Mouse (Mus musculus) retina, postnatal 7 days (tissue): ENCODE measurements around the gene Cyth4.

Experiments used
- DNase-seq: peaks from one replicate; pipeline ENCODE4 v3.0.0-alpha.2; 2012; ENCODE audit warnings: low read depth, low spot score

Gene Cyth4

GRCm38 (mm10) chr15:78596914-78597313 is at the start of gene Cyth4:
Gene Cyth4, plus strand, starts transcription at chr15:78597047.
- DNase-seq = no peak

- no peak for DNase-seq
Measured at GRCm38 (mm10) chr15:78547415-78548335, 49.2 kb upstream of the Cyth4 start.

DNA sequence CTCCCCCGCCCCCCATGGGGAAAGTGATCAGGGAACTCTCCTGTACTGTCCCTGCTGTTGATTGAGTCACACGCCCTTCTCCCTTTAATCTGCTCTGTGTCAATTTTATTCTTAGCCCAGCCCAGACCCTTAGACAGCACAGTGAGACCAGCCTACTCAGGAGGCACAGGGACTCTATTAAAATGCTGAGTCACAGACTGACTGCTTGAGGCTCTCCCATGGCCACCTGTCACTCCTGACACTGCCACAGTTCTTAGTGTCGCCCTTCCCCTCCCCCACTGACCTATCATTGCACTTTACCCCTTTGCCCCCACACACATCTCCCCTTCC is 48.5 kb upstream of the Cyth4 start:
- no peak for DNase-seq

GRCm38 (mm10) chr15:78548711-78549110 is 48.1 kb upstream of the Cyth4 start:
- no peak for DNase-seq

- DNase-seq = no peak
Measured at GRCm38 (mm10) chr15:78549189-78549734, 47.6 kb upstream of the Cyth4 start.

- DNase-seq = no peak
Measured at GRCm38 (mm10) chr15:78554545-78555313, 42.1 kb upstream of the Cyth4 start.

- no peak for DNase-seq
Measured at GRCm38 (mm10) chr15:78557693-78558535, 38.9 kb upstream of the Cyth4 start.

DNA sequence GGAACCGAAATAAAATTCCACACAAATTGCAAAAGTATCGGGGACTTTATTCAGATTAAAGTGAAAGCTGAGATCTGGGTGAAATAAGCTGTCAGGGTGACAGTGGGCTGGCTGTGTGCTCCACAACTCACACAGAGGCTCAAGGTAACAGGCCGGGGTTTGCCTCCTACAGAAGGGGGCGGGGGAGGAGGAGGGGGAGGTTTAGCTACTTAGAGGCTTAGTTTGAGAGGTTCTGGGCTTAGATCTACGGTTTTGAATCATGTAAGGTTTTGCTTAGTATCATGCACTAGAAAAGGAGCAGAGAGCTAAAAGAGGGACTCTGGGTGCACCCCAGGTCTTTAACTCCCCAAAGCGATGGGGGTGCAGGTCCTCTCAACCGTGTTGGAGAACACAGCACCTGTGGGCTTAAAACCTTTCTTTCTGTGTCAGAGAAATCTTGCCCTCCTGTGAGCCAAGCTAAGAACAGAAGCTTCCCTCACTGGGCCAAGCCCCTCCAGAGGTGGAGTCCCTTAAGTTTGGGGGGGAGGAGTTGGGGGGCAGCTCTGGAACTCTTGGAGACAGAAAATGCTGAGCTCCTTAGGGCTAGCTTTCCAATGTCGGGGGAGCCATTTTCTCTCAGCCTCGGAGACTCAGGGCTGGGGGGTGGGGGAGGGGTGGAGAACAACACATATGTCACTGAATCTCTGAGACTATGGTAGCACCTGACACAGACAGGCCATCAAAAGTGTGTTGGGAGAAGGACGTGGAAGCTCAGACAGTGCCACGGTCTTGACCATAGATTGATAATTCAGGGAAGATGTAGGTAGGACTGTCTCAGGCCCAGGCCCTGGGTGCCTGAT is 37.5 kb upstream of the Cyth4 start:
- DNase-seq = no peak

- no peak for DNase-seq
Measured at GRCm38 (mm10) chr15:78563344-78563743, 33.5 kb upstream of the Cyth4 start.

DNA sequence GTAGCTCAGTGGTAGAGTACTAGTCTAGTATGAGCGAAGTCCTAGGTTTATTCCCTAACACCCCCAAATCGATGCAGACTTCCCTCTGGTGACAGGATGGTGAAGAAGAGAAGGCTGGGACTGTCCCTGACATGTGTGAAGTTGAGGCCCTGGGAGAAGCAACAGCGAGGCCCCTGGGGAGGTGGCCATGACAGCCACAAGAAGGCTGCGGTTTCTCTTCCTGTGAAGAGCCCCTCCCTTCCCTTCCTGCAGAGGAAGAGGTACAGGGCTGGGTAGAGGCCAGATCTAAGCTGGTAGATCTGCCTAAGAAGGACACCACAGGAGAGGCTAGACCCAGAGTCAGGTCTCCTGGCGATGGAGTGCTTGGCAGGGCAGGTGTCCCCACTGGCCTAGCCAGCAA is 32.9 kb upstream of the Cyth4 start:
- DNase-seq = no peak

- no peak for DNase-seq
Measured at GRCm38 (mm10) chr15:78564764-78565435, 31.9 kb upstream of the Cyth4 start.

DNA sequence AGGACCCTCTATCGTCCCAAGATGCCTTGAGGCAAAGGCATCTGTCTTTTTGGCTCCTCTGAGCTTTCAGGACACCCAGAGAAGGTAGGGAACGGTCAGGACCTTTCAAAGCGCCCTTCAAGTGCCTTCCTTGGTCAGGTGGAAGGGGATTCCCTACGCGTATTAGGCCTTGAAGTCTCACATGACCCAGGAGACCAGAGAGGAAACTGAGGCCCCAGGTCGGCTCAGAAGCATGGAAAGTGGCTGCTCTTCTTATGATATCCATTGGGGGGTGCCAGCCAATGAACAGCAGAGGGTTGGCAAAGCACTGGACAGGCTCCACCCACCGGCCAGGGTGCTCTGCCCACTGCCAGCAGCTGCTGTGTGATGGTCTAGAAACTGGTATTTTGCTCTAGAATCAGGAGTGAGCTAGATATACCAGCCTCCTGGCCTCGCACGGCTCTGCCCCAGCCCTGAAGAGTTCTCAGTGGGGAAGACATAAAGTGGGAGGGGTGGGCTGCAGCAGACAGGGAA is 29.2 kb upstream of the Cyth4 start:
- no peak for DNase-seq

DNA sequence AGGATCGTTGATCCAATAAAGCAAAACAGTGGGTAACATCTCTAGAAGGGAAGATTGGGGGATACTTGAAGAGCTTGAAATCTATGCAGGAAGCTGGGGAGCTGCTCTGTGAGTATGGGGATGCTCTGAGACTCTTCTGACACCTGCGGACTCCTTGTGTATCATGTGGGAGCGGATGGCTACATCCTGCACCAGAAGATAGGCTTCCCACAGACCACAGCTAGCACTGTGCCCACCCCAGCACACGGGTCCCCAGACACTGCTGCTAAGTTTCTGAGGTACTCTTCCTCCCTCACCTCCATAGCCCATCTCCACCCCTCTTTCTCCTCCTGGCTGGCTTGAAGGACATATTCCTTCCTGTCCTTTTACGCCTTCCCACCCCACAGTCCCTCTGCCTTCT is 26.7 kb upstream of the Cyth4 start:
- no peak for DNase-seq

GRCm38 (mm10) chr15:78571554-78572269 is 25.1 kb upstream of the Cyth4 start:
- DNase-seq = no peak

DNA sequence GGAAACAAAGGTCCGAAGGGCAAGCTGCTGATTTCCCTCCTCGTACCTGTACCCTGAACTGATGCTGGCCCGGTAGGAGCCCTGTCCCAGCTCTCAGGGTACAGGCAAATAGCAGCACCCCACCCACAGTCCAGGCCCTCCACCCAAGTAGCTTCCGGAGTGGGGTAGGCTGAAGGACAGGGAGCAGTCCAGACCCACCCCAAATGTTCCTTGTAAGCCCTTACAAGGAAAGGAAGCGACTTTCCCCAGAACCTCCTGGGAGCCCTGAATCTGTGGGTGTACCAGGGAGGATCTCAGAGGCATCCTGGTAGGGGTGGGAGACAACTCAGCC is 24.6 kb upstream of the Cyth4 start:
- DNase-seq = no peak

DNA sequence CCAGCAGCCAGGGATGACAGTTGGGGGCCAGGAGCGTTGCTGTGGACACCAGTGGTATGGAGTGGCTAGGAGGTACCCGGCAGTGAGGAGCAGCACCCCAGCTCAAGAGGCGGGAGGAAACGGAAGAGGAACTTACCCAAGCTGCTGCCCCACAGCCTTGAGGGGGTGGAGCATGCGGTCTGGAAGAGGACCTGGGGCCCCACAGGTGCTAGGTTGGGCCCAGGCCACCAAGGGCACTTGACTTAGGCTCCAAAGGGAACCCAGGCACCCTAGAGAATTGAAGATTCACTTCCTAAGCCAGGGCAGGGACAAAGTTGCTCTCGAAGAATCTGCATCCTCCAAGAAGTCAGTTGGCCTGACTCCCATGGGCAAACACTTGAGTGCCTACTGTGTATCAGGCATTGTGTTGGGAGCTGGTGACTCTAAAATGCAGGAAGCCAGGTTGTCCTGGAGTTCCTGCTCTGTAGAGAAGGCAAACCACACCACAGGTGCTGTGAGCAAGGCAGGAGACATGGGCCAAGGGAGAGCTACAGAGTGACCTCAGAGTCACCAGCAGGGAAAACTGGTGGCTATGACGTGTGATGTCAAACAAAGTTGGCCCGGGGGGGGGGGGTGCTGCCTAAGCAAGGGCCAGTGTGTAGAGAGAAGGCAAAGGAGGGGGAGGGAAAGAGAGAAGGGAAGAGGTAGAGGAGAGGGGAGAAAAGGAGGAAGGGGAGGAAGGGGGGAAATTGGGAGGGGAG is 24.0 kb upstream of the Cyth4 start, which contains the start of gene Rac2:
TSS of gene Rac2 (minus strand) at position 126 of the 740 bp plus-strand sequence.
- DNase-seq = no peak

DNA sequence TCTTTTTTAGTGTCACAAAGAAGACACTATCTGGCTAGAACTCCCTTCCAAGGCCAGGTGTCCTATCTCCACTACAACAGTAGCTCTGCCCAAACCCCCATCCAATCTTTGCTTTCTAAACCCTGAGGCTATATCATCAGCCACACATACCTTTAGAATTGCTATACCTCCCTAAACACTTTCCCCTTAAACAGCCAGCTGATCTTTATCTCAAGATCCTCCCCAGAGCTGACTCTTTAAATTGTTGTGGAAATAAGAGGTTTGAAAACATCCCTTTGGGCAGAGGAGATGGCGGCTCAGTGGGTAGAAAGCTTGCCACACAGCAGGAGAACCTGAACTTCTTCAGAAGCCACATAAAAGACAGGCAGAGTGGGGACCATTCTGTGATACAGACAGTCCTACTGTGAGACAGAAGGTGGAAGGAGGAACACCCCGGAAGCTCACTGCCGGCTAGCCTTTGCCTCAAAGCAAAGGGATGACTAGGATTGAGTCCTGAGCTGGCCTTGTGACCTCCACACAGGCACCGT is 20.5 kb upstream of the Cyth4 start:
- DNase-seq = no peak

DNA sequence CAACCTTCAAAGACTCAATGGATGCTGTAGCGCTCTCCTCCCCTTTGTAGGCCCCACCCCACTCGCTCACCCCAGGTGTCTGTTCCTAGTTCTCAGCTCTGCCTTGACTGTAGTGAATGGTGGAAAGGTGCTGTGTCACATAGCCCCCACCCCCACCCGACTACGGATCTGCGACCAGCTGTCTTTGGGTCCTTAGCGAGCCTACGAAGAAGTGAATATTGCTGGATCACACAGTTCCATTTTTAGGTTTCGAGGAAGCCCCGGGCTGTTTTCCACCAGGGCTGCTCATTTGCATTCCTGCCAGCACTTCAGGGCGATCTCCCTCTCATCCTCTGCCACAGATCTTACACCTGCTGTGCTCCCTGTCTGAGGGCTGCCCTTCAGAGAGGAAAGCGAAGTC is 13.5 kb upstream of the Cyth4 start:
- DNase-seq = no peak
